Mouse (Mus musculus) embryonic facial prominence, embryonic 13.5 days (tissue): Measurements from ENCODE around the gene Gtpbp4. TPM values are rescaled to one million over a fixed set of nuclear protein-coding genes. Genes with fewer than 3 reads are reported as not detected.
"Not testable (repeated sequence)": the region's sequence is repeated elsewhere in the genome, so short reads cannot be mapped to it uniquely, and the experiment has no call there.

Experiments used
- ATAC-seq: fragments of 200-750 bp; cut with Nextera tagmentation; 2 replicates; pipeline ENCODE4 v1.8.0; 2017; ENCODE audit warnings: low read depth; ENCODE audit not compliant: insufficient number of reproducible peaks, insufficient read depth, low FRiP score, low TSS enrichment
- H3K27ac ChIP-seq: fragments of 300-500 bp; sonication (generic); 2 replicates; pipeline ENCODE4 v1.5.1; 2015; ENCODE audit warnings: moderate library complexity, mild to moderate bottlenecking, inconsistent platforms
- H3K27me3 ChIP-seq: fragments of 300-500 bp; sonication (generic); 2 replicates; pipeline ENCODE4 v1.6.1; 2015; ENCODE audit warnings: mild to moderate bottlenecking, inconsistent platforms
- H3K36me3 ChIP-seq: fragments of 300-500 bp; sonication (generic); 2 replicates; pipeline ENCODE4 v1.6.1; 2015; ENCODE audit warnings: mild to moderate bottlenecking, inconsistent platforms
- H3K4me1 ChIP-seq: fragments of 300-500 bp; sonication (generic); 2 replicates; pipeline ENCODE4 v1.6.1; 2015; ENCODE audit warnings: inconsistent platforms
- H3K4me2 ChIP-seq: fragments of 300-500 bp; sonication (generic); 2 replicates; pipeline ENCODE4 v1.6.1; 2015; ENCODE audit warnings: moderate library complexity, mild to moderate bottlenecking, inconsistent platforms
- H3K4me3 ChIP-seq: fragments of 300-500 bp; sonication (generic); 2 replicates; pipeline ENCODE4 v1.5.1; 2015; ENCODE audit warnings: mild to moderate bottlenecking, inconsistent platforms
- H3K9ac ChIP-seq: fragments of 300-500 bp; sonication (generic); 2 replicates; pipeline ENCODE4 v1.6.1; 2015; ENCODE audit warnings: mild to moderate bottlenecking, inconsistent platforms
- H3K9me3 ChIP-seq: fragments of 300-500 bp; sonication (generic); 2 replicates; pipeline ENCODE4 v1.6.1; 2016; ENCODE audit warnings: inconsistent platforms
- WGBS: fragments of 180-500 bp; shearing (Covaris S2); methylation state at CpG from one replicate; pipeline ENCODE4 v1.1.7; 2015; ENCODE audit warnings: mixed read lengths; 5-methylcytosine and 5-hydroxymethylcytosine counted together
- polyA plus RNA-seq: library from polyadenylated mRNA; unstranded; fragments of >200 nt; fragmentation: Nextera tagmentation; extraction: Ambion mirVana; gene quantifications from 2 replicates; pipeline ENCODE4 v1.2.1, GENCODE M21; 2015

Gene Gtpbp4
- polyA plus RNA-seq, 1 experiment from 2014 or later, result 100 TPM

GRCm38 (mm10) chr13:8965224-8965623 is 30.7 kb downstream of the Gtpbp4 start:
- ATAC-seq, result no peak

GRCm38 (mm10) chr13:8962266-8962665 is 33.6 kb downstream of the Gtpbp4 start:
- WGBS, result 31% methylated on average over 5 of the region's 5 CpGs
- H3K36me3 ChIP-seq, H3K9me3 ChIP-seq, ATAC-seq, H3K27me3 ChIP-seq, H3K4me2 ChIP-seq, H3K9ac ChIP-seq, H3K27ac ChIP-seq, H3K4me3 ChIP-seq, H3K4me1 ChIP-seq: not testable (repeated sequence)

More at GRCm38 (mm10) chr13:8965224-8965623, 30.7 kb downstream of the Gtpbp4 start:
- Histone ChIP-seq H3K27me3 (no peaks in the 10 kb centered on the region), H3K9me3 (no peaks in the 10 kb centered on the region), H3K9ac (no peak overlapping the region), H3K4me1 (no peaks in the 10 kb centered on the region), H3K4me3 (no peak overlapping the region), H3K36me3 (peaks cover 29% of the 10 kb centered on the region), H3K27ac (no peak overlapping the region), H3K4me2 (no peak overlapping the region)
- WGBS, result 92% methylated on average over 5 of the region's 5 CpGs

GRCm38 (mm10) chr13:8961128-8961888 is 34.6 kb downstream of the Gtpbp4 start:
- ATAC-seq, H3K4me1 ChIP-seq, H3K27me3 ChIP-seq, H3K9ac ChIP-seq, H3K4me3 ChIP-seq, H3K27ac ChIP-seq, H3K36me3 ChIP-seq, H3K4me2 ChIP-seq, H3K9me3 ChIP-seq: not testable (repeated sequence)
- 59% methylated on average over 3 of the region's 3 CpGs for WGBS

- H3K4me1 ChIP-seq, H3K36me3 ChIP-seq, H3K4me2 ChIP-seq, H3K27me3 ChIP-seq, ATAC-seq, H3K4me3 ChIP-seq, H3K9me3 ChIP-seq, H3K9ac ChIP-seq, H3K27ac ChIP-seq: not testable (repeated sequence)
- 89% methylated on average over 6 of the region's 6 CpGs for WGBS
Observed at GRCm38 (mm10) chr13:8959554-8959953, 36.3 kb downstream of the Gtpbp4 start.

GRCm38 (mm10) chr13:8959058-8959457 is 36.8 kb downstream of the Gtpbp4 start:
- not testable (repeated sequence) for H3K4me1 ChIP-seq, H3K27ac ChIP-seq, H3K36me3 ChIP-seq, ATAC-seq, H3K9ac ChIP-seq, H3K4me3 ChIP-seq, H3K9me3 ChIP-seq, H3K4me2 ChIP-seq, H3K27me3 ChIP-seq
- 63% methylated on average over 1 of the region's 5 CpGs for WGBS

- H3K4me1 ChIP-seq, ATAC-seq, H3K4me2 ChIP-seq, H3K4me3 ChIP-seq, H3K9me3 ChIP-seq, H3K27ac ChIP-seq, H3K36me3 ChIP-seq, H3K9ac ChIP-seq, H3K27me3 ChIP-seq: not testable (repeated sequence)
- no CpG with 5 or more reads among the region's 5 CpGs for WGBS
Observed at GRCm38 (mm10) chr13:8956873-8957272, 39.0 kb downstream of the Gtpbp4 start.

GRCm38 (mm10) chr13:8955127-8955526 is 40.8 kb downstream of the Gtpbp4 start:
- not testable (repeated sequence) for H3K36me3 ChIP-seq, H3K9ac ChIP-seq, H3K9me3 ChIP-seq, H3K4me3 ChIP-seq, ATAC-seq, H3K4me2 ChIP-seq, H3K4me1 ChIP-seq, H3K27me3 ChIP-seq, H3K27ac ChIP-seq
- WGBS, result 68% methylated on average over 2 of the region's 2 CpGs

- not testable (repeated sequence) for H3K9ac ChIP-seq, H3K4me1 ChIP-seq, H3K4me2 ChIP-seq, H3K27me3 ChIP-seq, H3K9me3 ChIP-seq, ATAC-seq, H3K4me3 ChIP-seq, H3K36me3 ChIP-seq, H3K27ac ChIP-seq
Observed at GRCm38 (mm10) chr13:8952563-8952962, 43.3 kb downstream of the Gtpbp4 start, which contains the start of gene Idi2. Idi2 (plus strand) TSS chr13:8952863.

- not testable (repeated sequence) for H3K4me3 ChIP-seq, H3K9me3 ChIP-seq, H3K27me3 ChIP-seq, H3K36me3 ChIP-seq, H3K4me2 ChIP-seq, H3K4me1 ChIP-seq, H3K27ac ChIP-seq, ATAC-seq, H3K9ac ChIP-seq
Observed at GRCm38 (mm10) chr13:8948131-8948530, 47.8 kb downstream of the Gtpbp4 start, which contains the start of gene Gm9745. Gm9745 (minus strand) TSS chr13:8948231.

- not testable (repeated sequence) for H3K4me2 ChIP-seq, H3K27ac ChIP-seq, ATAC-seq, H3K9me3 ChIP-seq, H3K36me3 ChIP-seq, H3K9ac ChIP-seq, H3K4me3 ChIP-seq, H3K4me1 ChIP-seq, H3K27me3 ChIP-seq
- WGBS, result no CpG with 5 or more reads among the region's 5 CpGs
Observed at GRCm38 (mm10) chr13:8943828-8944227, 52.1 kb downstream of the Gtpbp4 start.

GRCm38 (mm10) chr13:8941701-8942100 is 54.2 kb downstream of the Gtpbp4 start:
- ATAC-seq, H3K27me3 ChIP-seq, H3K9ac ChIP-seq, H3K36me3 ChIP-seq, H3K4me1 ChIP-seq, H3K9me3 ChIP-seq, H3K4me2 ChIP-seq, H3K4me3 ChIP-seq, H3K27ac ChIP-seq: not testable (repeated sequence)
- WGBS, result 40% methylated on average over 1 of the region's 5 CpGs

GRCm38 (mm10) chr13:8941110-8941509 is 54.8 kb downstream of the Gtpbp4 start:
- H3K9me3 ChIP-seq, H3K9ac ChIP-seq, H3K27ac ChIP-seq, H3K36me3 ChIP-seq, H3K27me3 ChIP-seq, H3K4me2 ChIP-seq, H3K4me3 ChIP-seq, H3K4me1 ChIP-seq: not testable (repeated sequence)
- ATAC-seq, result peak; percentile 43; the same call in 1 of the 2 replicates
- WGBS, result 89% methylated on average over 4 of the region's 4 CpGs
